Mouse (Mus musculus) brain, embryonic 14.5 days (tissue): ENCODE data around the gene Slc8b1.

Experiments
- CTCF ChIP-seq: fragments of 200-500 bp; IDR thresholded peaks from 2 replicates; pipeline ENCODE4 v1.5.1; 2012; ENCODE audit warnings: inconsistent platforms, mild to moderate bottlenecking, moderate library complexity, borderline replicate concordance; ENCODE audit not compliant: insufficient read depth, insufficient read length; ENCODE audit errors: extremely low read depth
- POLR2A ChIP-seq: fragments of 200-500 bp; IDR thresholded peaks from 2 replicates; pipeline ENCODE4 v1.6.1; 2012; ENCODE audit warnings: mild to moderate bottlenecking, inconsistent platforms, borderline replicate concordance; ENCODE audit not compliant: poor library complexity, insufficient read depth, insufficient read length, severe bottlenecking; ENCODE audit errors: extremely low read depth

- TF ChIP-seq CTCF, result no peak
- TF ChIP-seq POLR2A, result no peak
Measured at GRCm38 (mm10) chr5:120471538-120471937, 39.4 kb upstream of the Slc8b1 start.
